Mouse (Mus musculus) bone marrow, adult 2 months (tissue): ENCODE results near the gene Sgk1.
A peak's percentile ranks its signal among the peaks of the same experiment; 100 is the strongest.
"Not testable (repeated sequence)": the region's sequence is repeated elsewhere in the genome, so short reads cannot be mapped to it uniquely, and the experiment has no call there.

ENCODE experiments used
- CTCF ChIP-seq: fragments of 200-500 bp; IDR thresholded peaks from 2 replicates; pipeline ENCODE4 v1.5.1; 2011; ENCODE audit warnings: low read length, control low read depth; ENCODE audit not compliant: control insufficient read depth, insufficient read depth
- POLR2A ChIP-seq: fragments of 200-500 bp; IDR thresholded peaks from 2 replicates; pipeline ENCODE4 v1.6.1; 2011; ENCODE audit warnings: low read depth, mild to moderate bottlenecking, control low read depth, low read length, borderline replicate concordance; ENCODE audit not compliant: control insufficient read depth

DNA sequence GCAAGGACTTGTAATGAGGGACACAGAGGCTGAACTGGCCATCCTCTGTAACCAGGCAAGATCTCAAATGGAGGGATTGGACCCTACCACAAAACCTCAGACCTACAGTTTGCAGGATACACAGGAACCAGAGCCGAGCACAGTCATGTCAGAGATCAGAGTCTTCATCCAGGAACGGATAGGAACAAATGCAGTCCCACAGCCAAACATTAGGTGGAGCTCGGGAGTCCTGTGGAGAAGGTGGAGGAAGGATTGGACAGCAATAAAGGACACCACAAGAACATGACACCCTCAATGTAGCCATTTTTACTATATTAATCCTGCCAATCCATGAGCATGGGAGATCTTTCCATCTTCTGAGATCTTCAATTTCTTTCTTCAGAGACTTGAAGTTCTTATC is 154.3 kb downstream of the Sgk1 start:
- peak; percentile 51; the same call in 1 of the 2 replicates for TF ChIP-seq CTCF
- not testable (repeated sequence) for TF ChIP-seq POLR2A
